Mouse (Mus musculus): ENCODE data around the gene Plce1.

The Plce1 gene

GRCm38 (mm10) chr19:38589466-38589865 lies 108.6 kb downstream of the Plce1 start:
- in situ Hi-C loops (cut with MboI), result no loop called here

GRCm38 (mm10) chr19:38589941-38590340 lies 109.0 kb downstream of the Plce1 start:
- in situ Hi-C loops (cut with MboI), result no loop called here

DNA sequence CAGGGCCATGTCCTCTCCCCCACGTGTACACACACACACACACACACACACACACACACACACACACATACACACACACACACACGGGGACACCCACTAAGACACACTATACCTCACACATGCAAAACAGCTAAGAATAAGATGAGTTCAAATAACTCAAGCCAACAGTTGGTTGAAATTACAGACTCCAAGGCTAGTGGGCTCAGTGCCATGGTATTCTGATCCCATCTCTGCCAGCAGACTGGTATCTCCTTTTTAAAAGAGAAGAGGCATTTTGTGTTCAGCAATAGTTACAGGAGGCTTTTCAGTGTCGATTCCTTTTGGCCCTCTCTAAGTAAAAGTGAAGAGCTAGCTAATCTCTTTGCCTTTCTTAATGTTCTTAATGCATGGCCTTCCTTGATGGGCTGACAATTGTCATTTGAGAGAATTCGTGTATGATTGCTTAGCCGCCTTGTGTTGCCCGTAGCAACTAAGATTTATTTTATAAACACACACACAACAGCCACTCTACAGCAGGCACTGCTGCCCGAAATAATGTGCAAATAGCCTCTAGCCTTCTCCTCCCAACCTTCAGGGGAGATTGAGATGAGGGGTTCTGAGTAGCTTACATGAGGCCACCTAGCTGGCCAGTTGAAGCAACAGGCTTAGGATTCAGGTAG lies 111.8 kb downstream of the Plce1 start:
- in situ Hi-C loops (cut with MboI), result no loop called here

GRCm38 (mm10) chr19:38593225-38593897 lies 112.5 kb downstream of the Plce1 start:
- in situ Hi-C loops (cut with MboI), result no loop called here

GRCm38 (mm10) chr19:38596096-38596495 lies 115.2 kb downstream of the Plce1 start:
- in situ Hi-C loops (cut with MboI), result no loop called here

- in situ Hi-C loops (cut with MboI), result no loop called here
These were observed 116.5 kb downstream of the Plce1 start for GRCm38 (mm10) chr19:38597392-38597791.

GRCm38 (mm10) chr19:38599001-38599400 lies 118.1 kb downstream of the Plce1 start:
- in situ Hi-C loops (cut with MboI), result no loop called here

- in situ Hi-C loops (cut with MboI), result no loop called here
These were observed 120.2 kb downstream of the Plce1 start for GRCm38 (mm10) chr19:38601127-38601526.

DNA sequence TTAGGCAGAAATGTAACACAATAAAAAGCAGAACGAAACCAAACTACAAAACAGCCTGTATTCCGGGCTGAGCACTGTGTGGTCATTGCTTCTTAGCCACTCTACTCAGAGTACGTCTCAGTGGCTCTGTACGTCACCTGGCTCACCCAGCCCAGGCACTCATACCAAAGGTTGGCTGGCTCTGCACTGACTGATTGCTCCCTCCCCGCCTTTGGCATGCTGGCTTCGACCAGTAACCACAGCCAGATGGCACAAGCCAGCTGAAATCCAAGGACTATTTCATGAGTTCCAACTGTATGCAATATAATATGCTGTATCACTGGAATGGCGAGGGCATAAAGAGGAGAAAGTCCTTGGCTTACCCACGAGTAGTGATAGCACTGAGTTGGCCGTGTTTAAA lies 121.9 kb downstream of the Plce1 start:
- in situ Hi-C loops (cut with MboI), result no loop called here

DNA sequence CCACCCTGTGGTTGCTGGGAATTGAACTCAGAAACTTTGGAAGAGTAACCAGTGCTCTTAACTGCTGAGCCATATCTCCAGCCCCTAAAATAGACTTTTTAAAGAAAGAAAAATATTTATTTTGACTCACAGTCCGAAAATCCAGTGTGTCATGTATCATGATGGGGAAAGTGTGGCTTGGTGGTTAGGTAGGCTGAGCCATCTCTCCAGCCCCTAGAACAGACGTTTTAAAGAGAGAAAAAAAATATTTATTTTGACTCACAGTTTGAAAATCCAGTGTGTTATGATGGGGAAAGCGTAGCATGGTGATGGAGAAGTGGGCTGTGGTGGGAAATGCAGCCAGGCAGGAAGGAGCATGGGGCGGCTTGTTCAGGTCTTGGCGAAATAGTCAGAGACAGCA lies 126.3 kb downstream of the Plce1 start:
- in situ Hi-C loops (cut with MboI), result no loop called here

- in situ Hi-C loops (cut with MboI), result no loop called here
These were observed 128.2 kb downstream of the Plce1 start for GRCm38 (mm10) chr19:38608951-38609654.

DNA sequence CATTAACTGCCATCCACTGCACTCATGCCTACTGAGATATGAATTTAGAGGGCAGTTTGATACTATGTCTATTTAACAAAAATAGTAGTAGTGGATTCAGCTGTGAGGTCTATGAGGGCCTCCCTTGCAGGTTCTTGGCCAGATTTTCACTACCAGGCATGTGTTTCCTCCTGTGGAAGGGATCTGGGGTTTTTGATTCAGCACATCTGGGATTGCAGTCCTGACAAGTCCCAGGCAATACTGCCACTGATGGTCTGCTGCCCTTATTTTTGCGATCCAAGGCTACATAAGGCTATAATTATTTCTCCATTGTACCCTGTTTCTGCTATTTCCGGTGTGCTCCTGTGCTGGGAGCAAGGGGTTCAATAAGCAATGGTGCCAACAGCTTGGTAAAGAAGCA lies 129.4 kb downstream of the Plce1 start:
- in situ Hi-C loops (cut with MboI), result no loop called here

- in situ Hi-C loops (cut with MboI), result no loop called here
These were observed 129.9 kb downstream of the Plce1 start for GRCm38 (mm10) chr19:38610809-38611208.

DNA sequence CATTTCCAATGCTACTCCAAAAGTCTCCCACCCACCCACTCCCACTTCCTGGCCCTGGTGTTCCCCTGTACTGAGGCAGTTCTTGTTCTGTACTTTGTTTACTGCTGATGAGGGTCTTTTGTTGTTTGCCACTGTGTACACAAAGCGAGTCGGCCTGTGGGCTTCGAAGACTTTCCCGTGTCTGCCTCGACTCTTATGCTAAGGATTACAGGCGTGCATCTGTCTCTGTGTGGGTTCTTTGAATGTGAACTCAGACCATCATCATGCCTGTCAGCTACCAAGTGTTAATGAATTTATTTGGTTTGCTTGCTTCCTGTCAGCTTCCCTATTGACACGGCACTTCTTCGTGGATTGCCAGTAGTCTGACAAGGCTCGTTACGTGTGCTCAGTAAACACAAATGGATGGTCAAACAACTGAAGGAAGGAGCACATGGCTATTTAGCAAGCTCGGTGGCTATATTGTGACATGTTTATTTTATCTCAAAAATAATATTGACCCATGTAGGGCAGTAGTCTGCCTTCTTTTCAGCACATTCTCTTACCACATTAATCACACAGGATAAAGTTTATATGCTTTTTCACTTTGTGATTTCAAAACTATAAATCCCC lies 133.3 kb downstream of the Plce1 start:
- in situ Hi-C loops (cut with MboI), result no loop called here

- in situ Hi-C loops (cut with MboI), result no loop called here
These were observed 134.4 kb downstream of the Plce1 start for GRCm38 (mm10) chr19:38615356-38615755.

- in situ Hi-C loops (cut with MboI), result no loop called here
These were observed 139.2 kb downstream of the Plce1 start for GRCm38 (mm10) chr19:38620134-38620533.

DNA sequence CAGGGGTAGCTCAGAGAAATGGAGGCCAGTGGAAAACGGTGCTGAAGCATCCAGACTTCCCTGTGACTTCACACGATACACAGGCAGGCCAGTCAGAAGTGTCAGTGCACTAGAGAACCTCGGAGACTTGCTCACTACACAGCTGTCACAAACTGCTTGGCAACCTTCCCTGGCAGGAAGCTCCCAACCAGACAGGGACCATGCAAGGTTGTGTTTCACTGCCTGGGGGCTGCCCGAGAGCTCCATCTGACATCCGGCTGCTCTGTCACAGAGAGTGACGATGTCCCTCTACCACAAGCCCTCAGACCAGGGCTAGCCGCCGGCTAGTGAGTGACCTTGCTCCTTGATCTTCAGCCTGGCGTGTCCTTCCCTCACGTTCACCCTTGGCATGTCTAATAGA lies 140.6 kb downstream of the Plce1 start:
- in situ Hi-C loops (cut with MboI), result no loop called here

- in situ Hi-C loops (cut with MboI), result no loop called here
These were observed 145.5 kb downstream of the Plce1 start for GRCm38 (mm10) chr19:38626246-38627015.

GRCm38 (mm10) chr19:38627075-38627768 lies 146.3 kb downstream of the Plce1 start:
- in situ Hi-C loops (cut with MboI), result no loop called here

GRCm38 (mm10) chr19:38632251-38632650 lies 151.3 kb downstream of the Plce1 start:
- in situ Hi-C loops (cut with MboI), result no loop called here

DNA sequence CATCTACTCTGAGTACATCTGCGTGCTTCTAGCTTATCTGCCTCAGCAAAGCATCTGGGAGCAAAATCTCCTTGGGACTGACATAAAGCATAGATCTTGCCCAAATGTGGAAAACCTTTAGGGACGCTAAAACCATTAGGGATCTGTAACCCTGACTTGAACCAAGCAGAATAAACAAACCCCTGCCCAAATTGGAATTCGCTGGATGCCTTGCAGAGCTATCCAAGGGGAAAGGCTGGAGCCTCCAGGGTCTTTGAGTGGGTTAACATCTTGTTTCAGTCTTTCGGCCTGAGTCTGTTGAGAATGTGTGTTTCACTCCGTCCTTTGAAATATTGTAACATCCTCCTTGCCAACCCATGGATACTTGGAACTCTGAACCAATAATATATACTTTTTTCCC lies 152.4 kb downstream of the Plce1 start:
- in situ Hi-C loops (cut with MboI), result no loop called here

Measured in mature B cell (primary cell).